Comparison of ENCODE assay signal across 8 mouse cellular contexts in genomic region chr14:62457420-62458181, GRCm38 (mm10). TPM values are rescaled to one million over a fixed set of nuclear protein-coding genes. Genes with fewer than 3 reads are reported as not detected.
A peak's percentile ranks its signal among the peaks of the same experiment; 100 is the strongest.
DNase-seq lines count a peak whose midpoint lies in the region; ATAC-seq lines count a peak whose summit lies in the region.

No protein-coding gene starts in this region.

- H3K9ac ChIP-seq in intestine, embryonic 16.5 days (ENCODE audit: low read depth, low read length) = no peak overlapping the region
- H3K9ac ChIP-seq in midbrain, embryonic 12.5 days (replicated peaks) = 0 out of 2 replicates have a peak overlapping the region, but pooled peaks have one; percentile 12

- H3K4me2 ChIP-seq in intestine, embryonic 16.5 days (ENCODE audit: low read depth, low read length) = peak overlapping the region; percentile 26; the same call in 1 of the 2 replicates
- peak overlapping the region; percentile 27; the same call in 1 of the 2 replicates for H3K4me2 ChIP-seq in midbrain, embryonic 12.5 days (replicated peaks)

- intact Hi-C loops in left cerebral cortex, postnatal 14 days (cut with DNase I) = loop anchor here (2.0 to 10.0 kb wide), 6 partner anchors 125 to 1123 kb away; no protein-coding TSS in a partner anchor

- H3K27me3 ChIP-seq in intestine, embryonic 16.5 days (replicated peaks; ENCODE audit: control insufficient read depth, insufficient read depth, low read length) = no peaks in the 10 kb centered on the region
- H3K27me3 ChIP-seq in midbrain, embryonic 12.5 days = no peaks in the 10 kb centered on the region

- H3K4me1 ChIP-seq in intestine, embryonic 16.5 days (ENCODE audit: control insufficient read depth, insufficient read depth, low read length) = no peaks in the 10 kb centered on the region
- H3K4me1 ChIP-seq in midbrain, embryonic 12.5 days = peaks cover 20% of the 10 kb centered on the region

- H3K9me3 ChIP-seq in intestine, embryonic 16.5 days (ENCODE audit: control insufficient read depth, low read length) = no peaks in the 10 kb centered on the region
- H3K9me3 ChIP-seq in midbrain, embryonic 12.5 days = no peaks in the 10 kb centered on the region

- 19% methylated on average over 22 of the region's 22 CpGs for WGBS in intestine, embryonic 16.5 days
- WGBS in midbrain, embryonic 12.5 days = 19% methylated on average over 22 of the region's 22 CpGs

- H3K27ac ChIP-seq in intestine, embryonic 16.5 days (ENCODE audit: low read length) = no peak overlapping the region
- H3K27ac ChIP-seq in midbrain, embryonic 12.5 days (replicated peaks) = no peak overlapping the region

- H3K36me3 ChIP-seq in intestine, embryonic 16.5 days (ENCODE audit: control insufficient read depth, insufficient read depth, low read length) = no peaks in the 10 kb centered on the region
- H3K36me3 ChIP-seq in midbrain, embryonic 12.5 days = no peaks in the 10 kb centered on the region

- peak; percentile 76 for DNase-seq in adrenal gland, adult 8-10 months
- DNase-seq in embryo, embryonic 11 days = peak; percentile 92
- peak; percentile 93 to 95 for DNase-seq in left cerebral cortex, postnatal 14 days (ENCODE audit: low spot score in 2 of 2)
- DNase-seq in right cerebral cortex, postnatal 4 days = peak; percentile 97
- DNase-seq in yolk sac, embryonic 10.5 days (ENCODE audit: low spot score) = peak; percentile 65

- peak; percentile 53; the same call in 1 of the 2 replicates for ATAC-seq in granulocyte monocyte progenitor cell, adult 5-6 weeks (replicated peaks; ENCODE audit: poor library complexity, severe bottlenecking)
- ATAC-seq in intestine, embryonic 16.5 days = peak; percentile 71
- ATAC-seq in midbrain, embryonic 12.5 days (ENCODE audit: low FRiP score, low read depth) = peak; percentile 54; the same call in 1 of the 2 replicates

- no peak overlapping the region for H3K4me3 ChIP-seq in intestine, embryonic 16.5 days (ENCODE audit: low read length)
- no peak overlapping the region for H3K4me3 ChIP-seq in midbrain, embryonic 12.5 days

RNA-seq across cellular contexts. Expression of gene Gucy1b2, which starts 1.5 kb away (rescaled TPM):
- 1 to 10 TPM in 3 of 4 experiments, under 1 TPM in 1; 0.97 to 1.9 (median 1.3) TPM for total RNA-seq in adrenal gland, adult 8-10 months (2022)
- total RNA-seq in granulocyte monocyte progenitor cell, adult 5-6 weeks (2014; fragmentation: Nextera tagmentation) = not detected in 2 replicates
- total RNA-seq in granulocyte monocyte progenitor cell, adult 5-6 weeks (2017) = not detected in 2 replicates
- polyA plus RNA-seq in intestine, embryonic 16.5 days (2015; fragmentation: Nextera tagmentation; extraction: Ambion mirVana) = 0.06 TPM in 1 of 2 replicates, not detected in the other
- total RNA-seq in left cerebral cortex, postnatal 14 days (2021) = under 1 TPM; 0.18 to 0.27 TPM
- polyA plus RNA-seq in midbrain, embryonic 12.5 days (2016; fragmentation: Nextera tagmentation; extraction: Ambion mirVana) = 1.6 and 2.2 TPM in 2 replicates
